Mouse (Mus musculus): ENCODE results near the gene Oscp1. TPM values are rescaled to one million over a fixed set of nuclear protein-coding genes. Genes with fewer than 3 reads are reported as not detected.

Oscp1 gene
- polyA plus RNA-seq, 1 experiment from 2014 or later = 19.6 TPM

GRCm38 (mm10) chr4:126105131-126105783 is 46.9 kb downstream of the Oscp1 start:
- Histone ChIP-seq H3K9ac (replicated peaks; ENCODE audit: low read length) (0 out of 2 replicates have a peak overlapping the region, but pooled peaks have one; percentile 73), H3K4me1 (ENCODE audit: insufficient read depth, low read length) (peaks cover 60% of the 10 kb centered on the region), H3K4me2 (replicated peaks; ENCODE audit: low read depth, low read length) (peak overlapping the region; percentile 98), H3K9me3 (ENCODE audit: low read length) (no peaks in the 10 kb centered on the region), H3K27me3 (ENCODE audit: insufficient read depth, low read length) (no peaks in the 10 kb centered on the region), H3K4me3 (ENCODE audit: low read length) (peak overlapping the region; percentile 67), H3K36me3 (ENCODE audit: insufficient read depth, low read length) (no peaks in the 10 kb centered on the region), H3K27ac (ENCODE audit: low read length) (no peak overlapping the region; the same call in 1 of the 2 replicates)
- ATAC-seq (ENCODE audit: low FRiP score, low TSS enrichment) = no peak
- WGBS = 43% methylated on average over 7 of the region's 7 CpGs

- H3K9ac ChIP-seq (replicated peaks; ENCODE audit: low read length) = peak overlapping the region; percentile 3; the same call in 1 of the 2 replicates
Measured at GRCm38 (mm10) chr4:126108061-126108740, 49.8 kb downstream of the Oscp1 start.

GRCm38 (mm10) chr4:126109613-126110373 is 51.4 kb downstream of the Oscp1 start:
- peak overlapping the region; percentile 84 for H3K27ac ChIP-seq (ENCODE audit: low read length)
- H3K4me2 ChIP-seq (replicated peaks; ENCODE audit: low read depth, low read length) = peak overlapping the region; percentile 34; the same call in 1 of the 2 replicates
- H3K4me3 ChIP-seq (ENCODE audit: low read length) = no peak overlapping the region
- H3K9ac ChIP-seq (replicated peaks; ENCODE audit: low read length) = peak overlapping the region; percentile 56; the same call in 1 of the 2 replicates
- no peaks in the 10 kb centered on the region for H3K27me3 ChIP-seq (ENCODE audit: insufficient read depth, low read length)
- H3K9me3 ChIP-seq (ENCODE audit: low read length) = no peaks in the 10 kb centered on the region
- WGBS = 66% methylated on average over 10 of the region's 10 CpGs
- no peaks in the 10 kb centered on the region for H3K36me3 ChIP-seq (ENCODE audit: insufficient read depth, low read length)
- ATAC-seq (ENCODE audit: low FRiP score, low TSS enrichment) = no peak
- H3K4me1 ChIP-seq (ENCODE audit: insufficient read depth, low read length) = peaks cover 64% of the 10 kb centered on the region

More at GRCm38 (mm10) chr4:126108061-126108740, 49.8 kb downstream of the Oscp1 start:
- H3K4me3 ChIP-seq (ENCODE audit: low read length) = no peak overlapping the region
- no peaks in the 10 kb centered on the region for H3K36me3 ChIP-seq (ENCODE audit: insufficient read depth, low read length)
- H3K9me3 ChIP-seq (ENCODE audit: low read length) = no peaks in the 10 kb centered on the region
- peaks cover 64% of the 10 kb centered on the region for H3K4me1 ChIP-seq (ENCODE audit: insufficient read depth, low read length)
- no peak overlapping the region for H3K27ac ChIP-seq (ENCODE audit: low read length)
- WGBS = 69% methylated on average over 8 of the region's 8 CpGs
- no peaks in the 10 kb centered on the region for H3K27me3 ChIP-seq (ENCODE audit: insufficient read depth, low read length)
- ATAC-seq (ENCODE audit: low FRiP score, low TSS enrichment) = no peak
- no peak overlapping the region for H3K4me2 ChIP-seq (replicated peaks; ENCODE audit: low read depth, low read length)

DNA sequence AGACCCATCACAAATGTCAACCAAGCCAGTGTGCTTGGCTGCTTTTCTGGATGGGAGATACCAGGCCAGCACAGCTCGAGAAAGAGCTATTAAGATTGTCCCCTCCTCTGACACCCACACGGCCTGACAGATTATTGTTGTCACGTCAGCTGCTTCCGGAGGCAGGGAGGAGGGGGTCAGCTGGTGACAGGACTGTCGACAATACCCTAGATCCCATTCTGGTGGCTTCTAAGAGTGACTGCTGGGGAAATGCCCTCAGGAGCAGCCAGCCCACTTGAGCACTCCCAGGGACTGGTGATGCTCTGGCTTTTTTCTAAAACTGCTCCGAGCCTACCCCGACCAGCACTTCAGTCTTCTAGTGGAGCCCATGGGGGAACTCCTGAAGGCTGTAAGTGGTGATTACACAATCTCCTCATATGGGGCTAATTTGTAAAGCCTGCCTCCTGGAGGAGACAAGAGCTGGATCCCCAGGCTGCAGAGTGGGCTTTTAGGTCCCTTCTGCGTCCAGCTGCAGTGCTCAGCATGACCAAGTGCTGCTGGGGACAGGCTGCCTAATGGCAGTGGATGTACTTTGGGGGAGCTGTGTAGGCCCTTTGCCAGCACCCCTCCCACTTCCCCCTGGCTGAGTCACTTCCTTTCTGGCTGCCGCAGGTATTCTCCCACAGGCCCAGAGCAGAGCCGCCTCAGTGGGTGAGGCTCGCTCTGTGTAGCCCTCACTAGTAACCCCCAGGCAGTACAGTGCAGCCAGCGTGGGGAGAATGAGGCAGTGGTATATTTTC is 52.2 kb downstream of the Oscp1 start:
- no peak overlapping the region for H3K4me3 ChIP-seq (ENCODE audit: low read length)
- peak; percentile 85 for ATAC-seq (ENCODE audit: low FRiP score, low TSS enrichment)
- 11% methylated on average over 12 of the region's 12 CpGs for WGBS
- peak overlapping the region; percentile 56 for H3K9ac ChIP-seq (replicated peaks; ENCODE audit: low read length)
- H3K9me3 ChIP-seq (ENCODE audit: low read length) = no peaks in the 10 kb centered on the region
- H3K36me3 ChIP-seq (ENCODE audit: insufficient read depth, low read length) = no peaks in the 10 kb centered on the region
- peak overlapping the region; percentile 84 for H3K27ac ChIP-seq (ENCODE audit: low read length)
- peak overlapping the region; percentile 34 for H3K4me2 ChIP-seq (replicated peaks; ENCODE audit: low read depth, low read length)
- peaks cover 58% of the 10 kb centered on the region for H3K4me1 ChIP-seq (ENCODE audit: insufficient read depth, low read length)
- no peaks in the 10 kb centered on the region for H3K27me3 ChIP-seq (ENCODE audit: insufficient read depth, low read length)

DNA sequence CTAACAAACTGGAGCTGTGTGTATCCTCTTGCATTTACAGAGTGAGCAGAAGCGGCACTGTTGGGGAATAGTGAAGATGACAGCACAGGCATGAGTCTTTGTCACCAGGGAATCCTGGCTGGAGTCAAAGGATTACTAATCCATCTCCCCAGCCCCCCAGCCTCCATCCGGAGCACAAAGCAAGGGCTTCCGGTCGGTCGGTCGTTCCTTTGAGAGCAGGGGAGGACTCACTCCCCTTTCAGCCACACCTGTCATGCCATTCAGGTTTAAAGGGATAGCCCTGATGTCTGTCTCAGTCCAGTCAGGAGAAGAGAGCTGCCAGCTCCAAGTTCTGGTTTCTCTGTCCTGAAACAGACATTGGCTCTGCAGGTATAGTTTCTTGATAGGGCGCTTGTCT is 52.8 kb downstream of the Oscp1 start:
- 20% methylated on average over 7 of the region's 7 CpGs for WGBS
- H3K9ac ChIP-seq (replicated peaks; ENCODE audit: low read length) = peak overlapping the region; percentile 56

DNA sequence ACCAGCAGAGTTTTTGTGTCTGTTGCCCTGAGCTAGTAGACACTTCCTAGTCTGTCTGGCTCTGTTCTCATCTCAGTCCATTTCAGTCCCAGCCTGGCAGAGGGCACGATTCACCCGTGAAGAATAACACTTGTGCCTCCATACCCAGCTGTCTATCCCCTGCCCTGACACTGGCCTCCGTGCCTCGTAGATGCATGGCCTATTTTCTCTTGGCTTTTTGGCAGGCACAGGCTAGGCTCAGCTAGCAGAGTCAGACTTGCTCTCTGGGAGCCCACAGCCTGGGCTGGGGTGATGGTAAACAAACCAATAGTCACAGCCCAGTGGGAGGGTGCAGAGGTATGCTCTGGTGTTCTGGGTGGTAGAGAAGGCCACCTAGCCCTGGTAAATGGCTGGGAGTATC is 54.9 kb downstream of the Oscp1 start:
- no peak for ATAC-seq (ENCODE audit: low FRiP score, low TSS enrichment)
- no peaks in the 10 kb centered on the region for H3K27me3 ChIP-seq (ENCODE audit: insufficient read depth, low read length)
- no peak overlapping the region for H3K4me3 ChIP-seq (ENCODE audit: low read length)
- peaks cover 5% of the 10 kb centered on the region; the same call in 1 of the 2 replicates for H3K36me3 ChIP-seq (ENCODE audit: insufficient read depth, low read length)
- H3K4me2 ChIP-seq (replicated peaks; ENCODE audit: low read depth, low read length) = no peak overlapping the region
- H3K9me3 ChIP-seq (ENCODE audit: low read length) = no peaks in the 10 kb centered on the region
- H3K4me1 ChIP-seq (ENCODE audit: insufficient read depth, low read length) = peaks cover 50% of the 10 kb centered on the region
- WGBS = 81% methylated on average over 4 of the region's 4 CpGs
- H3K27ac ChIP-seq (ENCODE audit: low read length) = no peak overlapping the region
- 0 out of 2 replicates have a peak overlapping the region, but pooled peaks have one; percentile 17 for H3K9ac ChIP-seq (replicated peaks; ENCODE audit: low read length)

More for the DNA sequence above, 52.8 kb downstream of the Oscp1 start:
- ATAC-seq (ENCODE audit: low FRiP score, low TSS enrichment) = no peak; the same call in 1 of the 2 replicates
- Histone ChIP-seq H3K9me3 (ENCODE audit: low read length) (no peaks in the 10 kb centered on the region), H3K4me1 (ENCODE audit: insufficient read depth, low read length) (peaks cover 58% of the 10 kb centered on the region), H3K27ac (ENCODE audit: low read length) (peak overlapping the region; percentile 84), H3K4me3 (ENCODE audit: low read length) (no peak overlapping the region), H3K4me2 (replicated peaks; ENCODE audit: low read depth, low read length) (peak overlapping the region; percentile 34), H3K36me3 (ENCODE audit: insufficient read depth, low read length) (no peaks in the 10 kb centered on the region), H3K27me3 (ENCODE audit: insufficient read depth, low read length) (no peaks in the 10 kb centered on the region)

DNA sequence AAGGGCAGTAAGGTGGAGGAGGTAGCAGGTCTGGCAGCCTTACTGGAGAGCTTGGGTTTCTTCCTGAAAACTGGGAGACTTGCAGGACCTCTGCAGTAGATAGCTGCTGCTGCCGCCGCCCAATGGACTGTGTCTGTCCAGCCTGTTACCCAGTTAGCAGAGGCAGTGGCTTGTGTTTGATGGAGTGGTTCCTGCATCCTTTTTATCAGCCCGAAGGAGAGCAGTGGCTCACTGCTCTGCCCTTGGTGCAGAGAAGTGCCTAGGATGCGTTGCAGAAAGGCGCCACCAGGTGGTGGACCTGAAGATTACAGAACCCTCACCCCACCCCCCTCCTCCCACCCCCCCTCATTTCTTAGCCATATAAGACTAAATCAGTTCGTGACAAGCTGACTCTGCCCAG is 55.6 kb downstream of the Oscp1 start:
- Histone ChIP-seq H3K4me3 (ENCODE audit: low read length) (no peak overlapping the region), H3K9ac (replicated peaks; ENCODE audit: low read length) (no peak overlapping the region), H3K4me2 (replicated peaks; ENCODE audit: low read depth, low read length) (no peak overlapping the region), H3K36me3 (ENCODE audit: insufficient read depth, low read length) (peaks cover 5% of the 10 kb centered on the region; the same call in 1 of the 2 replicates), H3K9me3 (ENCODE audit: low read length) (no peaks in the 10 kb centered on the region), H3K4me1 (ENCODE audit: insufficient read depth, low read length) (peaks cover 43% of the 10 kb centered on the region), H3K27ac (ENCODE audit: low read length) (no peak overlapping the region), H3K27me3 (ENCODE audit: insufficient read depth, low read length) (no peaks in the 10 kb centered on the region)
- ATAC-seq (ENCODE audit: low FRiP score, low TSS enrichment) = no peak
- 14% methylated on average over 6 of the region's 6 CpGs for WGBS

- peaks cover 28% of the 10 kb centered on the region for H3K4me1 ChIP-seq (ENCODE audit: insufficient read depth, low read length)
- 80% methylated on average over 9 of the region's 9 CpGs for WGBS
- no peak for ATAC-seq (ENCODE audit: low FRiP score, low TSS enrichment)
Measured at GRCm38 (mm10) chr4:126115411-126115810, 57.0 kb downstream of the Oscp1 start.

More at GRCm38 (mm10) chr4:126115411-126115810, 57.0 kb downstream of the Oscp1 start:
- peaks cover 5% of the 10 kb centered on the region; the same call in 1 of the 2 replicates for H3K36me3 ChIP-seq (ENCODE audit: insufficient read depth, low read length)
- H3K9ac ChIP-seq (replicated peaks; ENCODE audit: low read length) = no peak overlapping the region
- no peaks in the 10 kb centered on the region for H3K27me3 ChIP-seq (ENCODE audit: insufficient read depth, low read length)
- H3K9me3 ChIP-seq (ENCODE audit: low read length) = no peaks in the 10 kb centered on the region
- no peak overlapping the region for H3K27ac ChIP-seq (ENCODE audit: low read length)
- no peak overlapping the region for H3K4me2 ChIP-seq (replicated peaks; ENCODE audit: low read depth, low read length)
- H3K4me3 ChIP-seq (ENCODE audit: low read length) = no peak overlapping the region

Measured in kidney, embryonic 16.5 days (tissue).